Mouse (Mus musculus) bone marrow macrophage, adult 2 months (primary cell): ENCODE measurements around the gene Gm136.

ENCODE experiments used
- CTCF ChIP-seq: IDR thresholded peaks from 2 replicates; pipeline ENCODE4 v1.5.1; 2012; ENCODE audit warnings: low read depth, mild to moderate bottlenecking, low read length, moderate library complexity
- POLR2A ChIP-seq: IDR thresholded peaks from 2 replicates; pipeline ENCODE4 v1.6.1; 2012; ENCODE audit warnings: mild to moderate bottlenecking, low read depth, low read length, borderline replicate concordance

- TF ChIP-seq POLR2A (peak; percentile 83; the same call in 1 of the 2 replicates), CTCF (peak; percentile 44; the same call in 1 of the 2 replicates)
These were observed 21.8 kb upstream of the Gm136 start, which contains the start of gene Smim8 for GRCm38 (mm10) chr4:34777677-34778527.
